Mouse (Mus musculus): ENCODE measurements at regions not wholly inside any gene's neighbourhood (a gene's known extent, or its start where the extent isn't known, plus 50 kb on each side); places are given as distances from the start of the nearest gene placed in this dataset.

GRCm38 (mm10) chr4:10141238-10141934 is 732.9 kb upstream of the 2610301B20Rik start:
- no peak for DNase-seq (ENCODE audit: low spot score)

GRCm38 (mm10) chr4:10149911-10150310 is 724.4 kb upstream of the 2610301B20Rik start:
- DNase-seq (ENCODE audit: low spot score) = no peak

- no peak for DNase-seq (ENCODE audit: low spot score)
Measured at GRCm38 (mm10) chr4:10150501-10150900, 723.8 kb upstream of the 2610301B20Rik start.

DNA sequence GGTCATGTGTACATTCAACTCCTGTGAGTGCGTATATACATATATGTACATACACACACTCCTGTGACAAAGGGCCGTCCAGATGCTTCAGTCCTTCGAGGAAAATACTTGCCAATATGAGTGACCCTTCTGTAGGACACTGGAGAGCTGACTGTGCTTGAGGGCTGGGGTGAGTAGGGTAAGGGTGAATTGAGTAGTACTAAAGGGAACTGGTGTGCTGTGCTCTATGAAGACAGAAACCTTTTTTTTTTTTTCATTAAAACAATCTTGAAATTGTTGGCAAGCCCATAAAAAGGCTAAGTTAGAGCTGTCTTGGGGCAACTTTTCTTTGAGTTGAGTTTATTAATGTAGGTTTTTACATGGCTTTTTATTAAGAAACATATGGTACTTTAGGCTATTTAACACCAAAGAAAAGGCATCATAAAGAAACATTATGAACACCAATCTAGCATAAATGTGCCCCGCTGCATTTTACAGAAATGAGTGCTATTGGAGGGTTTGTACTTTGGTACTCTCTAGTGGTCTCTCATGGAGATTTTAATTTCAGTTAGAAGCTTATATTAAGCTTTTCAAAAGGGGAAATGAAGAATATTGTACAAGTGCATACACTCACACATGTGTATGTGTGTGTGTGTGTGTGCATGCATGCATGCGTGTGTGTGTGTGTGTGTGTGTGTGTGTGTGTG is 718.5 kb upstream of the 2610301B20Rik start:
- no peak for DNase-seq (ENCODE audit: low spot score)

GRCm38 (mm10) chr4:10189896-10190295 is 684.4 kb upstream of the 2610301B20Rik start:
- DNase-seq (ENCODE audit: low spot score) = no peak

DNA sequence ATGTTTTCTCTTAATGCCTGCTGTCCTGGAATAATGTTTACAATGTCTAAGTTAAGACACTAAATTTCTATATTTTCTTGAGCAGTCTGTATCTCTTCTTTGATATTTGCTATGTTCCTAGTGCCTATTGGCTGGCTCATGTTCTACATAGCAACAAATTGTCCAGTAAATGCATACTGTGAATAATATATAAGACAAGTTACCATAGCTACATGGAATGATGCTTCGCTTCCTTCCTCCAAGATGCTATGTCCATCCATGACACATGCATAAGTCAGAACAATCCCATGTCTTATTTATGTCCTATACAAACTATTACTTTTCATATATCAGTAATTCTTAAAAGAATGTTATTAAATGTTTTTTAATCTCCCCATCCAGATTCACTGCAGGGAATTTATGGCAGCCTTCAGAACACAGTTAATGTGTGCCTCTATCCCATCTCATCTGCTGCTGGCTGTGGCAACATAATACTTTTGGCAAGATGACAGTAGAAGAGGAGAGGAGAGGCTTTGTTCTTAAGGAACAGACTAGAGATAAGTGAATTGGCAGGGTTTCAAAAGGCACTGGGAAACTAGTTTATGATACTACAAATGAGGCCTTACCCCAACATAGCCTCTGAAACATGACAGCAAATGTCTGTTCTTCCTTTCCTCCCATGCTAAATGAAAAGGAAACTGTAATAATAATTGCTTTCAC is 676.9 kb upstream of the 2610301B20Rik start:
- DNase-seq (ENCODE audit: low spot score) = no peak

DNA sequence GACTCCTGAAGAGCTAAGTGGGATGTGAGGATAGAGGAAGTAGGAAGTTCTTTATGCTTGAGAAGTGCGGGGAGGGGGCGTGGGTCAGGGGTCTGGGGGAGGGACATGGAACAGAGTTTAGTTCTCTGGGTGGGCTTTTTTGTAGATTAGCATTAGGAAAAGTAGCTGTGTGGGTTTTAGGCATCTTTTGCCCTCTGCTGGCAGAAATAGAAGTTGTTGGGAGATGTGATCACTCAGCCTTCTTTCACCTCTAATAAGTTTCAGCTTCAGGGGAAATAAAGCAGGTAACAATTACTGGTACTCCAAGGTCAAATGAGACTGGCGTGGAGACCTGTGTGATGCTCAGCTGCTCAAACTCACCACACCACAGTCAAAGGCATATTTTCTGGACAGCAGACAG is 672.5 kb upstream of the 2610301B20Rik start:
- DNase-seq (ENCODE audit: low spot score) = no peak

DNA sequence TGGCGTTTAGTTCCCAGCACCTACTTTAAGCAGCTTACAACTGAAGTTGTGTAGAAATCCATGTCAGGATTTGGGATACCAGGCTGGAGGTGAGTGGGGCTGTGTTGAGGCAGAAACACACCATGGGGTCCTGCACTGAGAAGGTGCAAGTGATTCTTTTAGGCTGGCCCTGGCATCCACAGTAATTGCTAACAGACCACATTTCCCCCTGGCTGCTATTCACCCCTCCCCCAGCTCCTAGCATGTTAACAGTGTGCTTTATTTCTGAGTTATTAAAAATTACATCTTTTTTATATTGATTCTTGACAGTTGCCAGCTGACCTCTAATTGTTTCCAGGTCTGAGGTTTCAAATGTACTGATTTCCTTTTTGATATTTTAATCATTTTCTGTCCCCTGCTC is 670.1 kb upstream of the 2610301B20Rik start:
- DNase-seq (ENCODE audit: low spot score) = no peak

GRCm38 (mm10) chr4:10209324-10209923 is 664.9 kb upstream of the 2610301B20Rik start:
- no peak for DNase-seq (ENCODE audit: low spot score)

DNA sequence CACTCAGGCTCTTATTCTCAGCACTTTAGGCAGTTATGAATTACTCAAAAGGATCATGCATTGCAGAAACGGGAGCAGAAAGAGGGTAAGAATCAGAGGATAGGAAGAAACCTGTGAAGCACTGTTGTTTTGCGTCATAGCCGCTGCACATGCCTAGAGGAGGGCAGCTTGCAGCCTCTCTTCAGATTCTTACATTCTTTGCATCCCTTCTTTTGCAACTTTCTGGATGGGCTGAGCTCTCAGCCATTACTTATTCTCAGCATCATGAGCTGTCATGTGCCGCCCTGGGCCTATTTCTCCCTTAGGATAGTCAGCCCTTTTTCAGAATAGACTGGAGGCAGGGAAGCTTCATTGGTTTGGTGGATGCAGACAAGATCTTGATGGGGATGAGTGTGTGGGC is 663.0 kb upstream of the 2610301B20Rik start:
- no peak for DNase-seq (ENCODE audit: low spot score)

DNA sequence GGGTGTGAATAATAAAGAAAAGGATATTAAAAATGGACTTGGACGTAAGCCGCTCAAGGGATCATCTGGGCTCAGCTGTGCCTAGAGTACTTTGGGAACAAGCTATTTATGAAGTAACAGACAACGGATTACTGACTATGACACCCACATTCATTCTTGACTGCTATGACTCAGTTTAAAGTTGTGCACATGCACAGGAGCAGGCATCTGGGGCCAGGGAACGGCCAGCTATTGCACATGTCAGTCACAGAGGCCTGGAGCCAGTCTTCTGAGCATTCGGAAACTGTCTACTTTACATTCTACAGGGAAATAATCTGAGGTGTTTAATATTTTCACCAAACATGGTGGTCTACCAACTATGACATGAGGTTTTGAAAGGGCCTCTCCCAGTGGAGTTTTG is 639.0 kb upstream of the 2610301B20Rik start:
- DNase-seq (ENCODE audit: low spot score) = no peak

DNA sequence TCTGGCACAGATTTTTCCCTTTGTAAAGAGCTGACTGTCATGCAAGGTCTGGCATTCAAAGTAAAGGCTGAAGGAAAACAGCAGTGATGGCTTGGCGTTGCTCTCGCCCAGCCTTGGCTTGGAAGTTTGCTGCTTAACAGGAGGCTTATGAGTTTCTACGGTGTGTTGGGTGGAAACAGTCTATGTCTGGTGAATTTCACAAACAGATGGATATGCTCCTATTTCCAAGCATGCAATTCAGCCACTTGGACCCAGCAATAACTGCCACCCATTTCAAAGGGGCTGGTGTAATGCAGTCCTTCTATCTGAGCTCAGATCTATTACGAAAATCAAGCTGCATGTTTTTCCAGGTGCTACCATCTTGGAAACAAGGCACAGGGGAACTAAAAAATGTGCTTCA is 632.2 kb upstream of the 2610301B20Rik start:
- no peak for DNase-seq (ENCODE audit: low spot score)

DNA sequence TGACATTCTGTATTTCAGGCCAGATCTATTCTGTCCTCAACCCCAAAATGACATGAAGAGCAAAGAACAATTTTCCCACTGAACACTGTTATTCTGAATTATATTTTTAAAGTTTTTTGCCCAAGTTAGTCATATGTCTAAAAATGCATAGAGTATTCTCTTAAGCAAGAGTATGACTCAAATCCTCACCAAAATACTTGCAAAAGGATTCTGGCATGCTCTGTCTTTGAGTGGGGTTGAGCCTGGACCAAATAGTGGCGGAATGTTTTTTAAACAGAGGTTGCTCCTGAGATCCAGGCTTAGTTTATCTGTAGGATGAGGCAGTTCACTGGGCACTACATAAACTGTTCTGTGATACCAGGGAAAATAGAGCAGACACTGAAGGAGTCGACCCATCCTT is 631.4 kb upstream of the 2610301B20Rik start:
- DNase-seq (ENCODE audit: low spot score) = no peak

DNA sequence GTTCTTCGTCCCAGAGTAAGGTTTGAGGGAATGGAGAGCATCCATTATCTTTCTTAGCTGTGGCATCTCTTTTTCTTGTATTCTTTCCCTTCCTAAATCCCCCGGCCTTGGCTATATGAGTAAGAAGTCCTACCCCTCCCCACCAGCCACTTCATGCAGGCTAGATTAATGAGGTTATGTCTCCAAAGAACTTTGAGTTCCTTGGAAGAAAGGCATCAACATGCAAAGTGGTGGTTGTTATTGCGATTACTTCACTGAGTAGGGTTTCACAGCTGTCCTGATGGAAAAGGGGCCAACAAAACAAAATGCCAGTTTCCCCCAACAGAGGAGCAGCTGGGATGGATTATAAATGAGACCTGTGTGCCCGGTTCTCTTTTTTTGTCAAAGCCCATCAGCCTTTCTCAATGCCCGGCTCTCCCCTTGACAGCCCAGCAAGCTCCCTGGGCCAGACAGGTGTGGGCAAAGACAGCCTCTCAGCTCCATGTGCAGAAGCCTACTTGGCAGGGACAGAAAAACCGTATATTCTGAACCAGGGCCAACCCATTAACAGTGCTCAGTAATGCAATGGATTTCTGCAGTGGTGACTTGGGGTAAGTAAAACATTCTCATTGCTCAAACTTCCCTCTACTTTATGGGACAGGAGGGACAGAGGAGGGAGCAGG is 620.1 kb upstream of the 2610301B20Rik start:
- DNase-seq (ENCODE audit: low spot score) = no peak

DNA sequence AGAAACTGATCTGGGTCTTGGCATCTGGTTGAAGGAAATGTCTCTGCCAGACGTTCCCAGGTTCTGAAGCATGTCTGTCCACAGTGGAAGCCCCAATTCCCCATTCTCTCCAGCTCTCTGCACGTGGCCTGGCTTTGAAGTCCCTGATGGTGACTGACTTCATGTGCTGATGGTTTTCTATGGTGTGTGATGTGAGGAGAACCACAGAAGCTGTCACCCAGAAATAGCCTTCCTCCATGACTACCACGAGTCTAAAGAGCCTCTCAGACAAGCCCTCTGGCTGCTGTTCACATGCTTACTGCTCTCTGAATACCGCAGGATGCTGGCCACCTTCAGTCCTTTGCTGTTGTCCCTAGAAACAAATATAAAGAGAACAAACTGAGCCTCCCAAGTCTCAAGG is 616.8 kb upstream of the 2610301B20Rik start:
- DNase-seq (ENCODE audit: low spot score) = no peak

- no peak for DNase-seq (ENCODE audit: low spot score)
Measured at GRCm38 (mm10) chr4:10260351-10260750, 613.9 kb upstream of the 2610301B20Rik start.

- DNase-seq (ENCODE audit: low spot score) = no peak
Measured at GRCm38 (mm10) chr4:10265942-10266341, 608.4 kb upstream of the 2610301B20Rik start.

DNA sequence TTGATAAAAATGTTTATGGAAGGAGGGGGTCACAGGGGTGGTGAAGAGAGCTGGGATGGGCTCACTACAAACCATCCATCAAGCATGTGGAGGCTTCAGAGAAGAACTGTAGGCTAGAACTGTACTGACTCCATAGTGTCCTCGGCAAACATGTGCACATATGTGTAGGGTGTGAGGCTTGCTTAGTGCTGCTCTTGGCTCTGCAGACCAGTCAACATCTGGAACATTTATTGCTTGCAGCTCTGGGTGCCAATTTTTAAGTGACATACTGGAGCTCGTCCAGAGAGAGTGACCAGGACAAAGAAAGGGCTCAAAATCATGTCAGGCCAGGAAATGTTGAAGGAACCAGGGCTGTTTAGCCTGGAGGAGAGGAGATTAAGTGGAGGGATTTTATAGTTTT is 588.7 kb upstream of the 2610301B20Rik start:
- DNase-seq (ENCODE audit: low spot score) = no peak

GRCm38 (mm10) chr4:10290326-10290725 is 584.0 kb upstream of the 2610301B20Rik start:
- DNase-seq (ENCODE audit: low spot score) = peak; percentile 2

DNA sequence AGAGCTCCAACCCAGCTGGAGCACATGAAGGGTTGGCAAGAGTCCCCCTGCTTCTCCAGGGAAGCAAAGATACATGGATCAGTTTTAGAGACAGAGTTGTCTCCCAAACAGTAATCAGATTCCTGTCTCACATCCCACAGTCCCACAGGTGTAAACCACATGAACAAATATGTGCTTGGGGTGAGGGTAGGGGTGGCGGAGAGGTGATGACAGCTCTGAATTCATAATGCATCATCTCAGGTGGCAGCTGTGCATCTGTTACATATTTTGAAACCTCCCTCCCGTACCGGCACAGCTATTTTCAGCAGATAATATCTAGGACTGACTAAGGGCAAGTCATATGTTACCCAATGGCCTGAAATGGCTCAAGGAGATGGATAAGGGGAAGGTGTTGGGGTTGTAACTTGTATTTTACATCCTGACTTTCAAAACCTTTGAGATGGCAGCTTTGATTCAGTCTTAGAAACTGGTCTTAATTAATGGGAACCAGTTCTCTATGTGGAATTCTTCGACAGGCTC is 579.2 kb upstream of the 2610301B20Rik start:
- no peak for DNase-seq (ENCODE audit: low spot score)

DNA sequence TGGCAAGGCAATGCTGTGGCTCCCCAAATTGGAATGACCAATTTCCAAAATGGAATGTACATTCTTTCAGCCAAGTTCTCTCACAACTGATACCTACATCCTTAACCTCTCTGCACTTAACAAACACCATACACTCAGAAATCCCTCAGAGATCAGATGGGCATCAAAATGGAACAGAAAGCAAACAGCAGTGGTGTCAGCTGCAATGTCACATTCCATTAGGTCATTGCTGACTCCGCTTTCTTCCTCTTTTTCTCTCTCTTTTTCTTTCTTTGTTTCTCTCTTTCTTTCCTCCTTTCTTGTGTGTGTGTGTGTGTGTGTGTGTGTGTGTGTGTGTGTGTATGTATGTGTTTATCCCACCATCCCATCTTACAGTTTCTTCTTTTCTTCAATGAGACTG is 578.1 kb upstream of the 2610301B20Rik start:
- DNase-seq (ENCODE audit: low spot score) = no peak

DNA sequence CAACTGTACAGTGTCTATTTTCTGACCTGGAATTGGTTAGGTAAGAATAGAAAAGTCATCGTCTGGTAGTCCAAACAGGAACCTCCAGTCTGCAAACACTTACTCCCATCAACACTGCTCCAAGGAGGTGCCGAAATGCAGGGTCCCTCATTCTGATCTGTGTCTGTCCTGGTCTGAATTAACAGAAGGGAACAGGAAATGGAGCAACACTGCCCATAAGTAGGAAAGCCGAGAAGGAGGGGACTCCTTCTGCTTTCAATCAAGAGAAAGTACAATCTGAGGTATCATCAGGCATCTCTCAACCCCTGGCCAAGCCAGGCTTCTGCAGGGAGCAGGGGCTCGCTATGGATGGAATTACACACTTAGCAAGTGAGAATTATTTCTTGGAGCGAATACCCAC is 562.4 kb upstream of the 2610301B20Rik start:
- DNase-seq (ENCODE audit: low spot score) = no peak

All from left cerebral cortex, adult 11 months (tissue).